Mouse (Mus musculus) heart, adult 2 months (tissue): Measurements from ENCODE around the gene Capn1.

Experiments
- CTCF ChIP-seq: fragments of 200-600 bp; IDR thresholded peaks from 2 replicates; pipeline ENCODE4 v1.8.1; 2022; ENCODE audit warnings: antibody characterized with exemption, mild to moderate bottlenecking, moderate library complexity
- EP300 ChIP-seq: fragments of 200-500 bp; IDR thresholded peaks from 2 replicates; pipeline ENCODE4 v1.6.1; 2011; ENCODE audit warnings: low read depth, low read length, control low read depth; ENCODE audit not compliant: insufficient read depth
- POLR2A ChIP-seq: fragments of 200-500 bp; IDR thresholded peaks from 2 replicates; pipeline ENCODE4 v1.6.1; 2011; ENCODE audit warnings: mild to moderate bottlenecking, low read depth, low read length, control low read depth; ENCODE audit not compliant: insufficient read depth

- TF ChIP-seq POLR2A: no peak
- TF ChIP-seq CTCF: no peak
- TF ChIP-seq EP300: no peak
These were observed 25.7 kb downstream of the Capn1 start for GRCm38 (mm10) chr19:5990033-5990432.
